Mouse (Mus musculus) G1E (cell line): ENCODE data around the gene Capg. TPM values are rescaled to one million over a fixed set of nuclear protein-coding genes. Genes with fewer than 3 reads are reported as not detected.

ENCODE experiments used
- ATAC-seq: 2 replicates; pipeline ENCODE4 v1.8.0; 2016; ENCODE audit warnings: mild to moderate bottlenecking; ENCODE audit not compliant: insufficient number of reproducible peaks, poor library complexity, low FRiP score, severe bottlenecking; ENCODE audit errors: extremely low read depth
- DNase-seq: peaks from one replicate; pipeline ENCODE4 v3.0.0; 2012; ENCODE audit warnings: low spot score
- H3K27me3 ChIP-seq: 2 replicates; pipeline ENCODE4 v1.6.1; 2012; ENCODE audit warnings: mild to moderate bottlenecking, low read length, inconsistent platforms; ENCODE audit not compliant: insufficient read depth
- H3K36me3 ChIP-seq: replicated peaks from 2 replicates; pipeline ENCODE3; 2012; ENCODE audit warnings: mild to moderate bottlenecking, inconsistent platforms
- H3K4me1 ChIP-seq: 2 replicates; pipeline ENCODE4 v1.6.1; 2012; ENCODE audit warnings: low read depth, low read length, inconsistent platforms, mixed read lengths; ENCODE audit not compliant: insufficient read depth
- H3K4me3 ChIP-seq: 2 replicates; pipeline ENCODE4 v1.5.1; 2012; ENCODE audit warnings: low read depth, mild to moderate bottlenecking, inconsistent platforms, low read length, moderate library complexity, mixed read lengths
- H3K9me3 ChIP-seq: replicated peaks from 2 replicates; pipeline ENCODE4 v1.6.1; 2012; ENCODE audit warnings: inconsistent platforms
- CTCF ChIP-seq: IDR thresholded peaks from 2 replicates; pipeline ENCODE4 v1.5.1; 2012; ENCODE audit warnings: low read depth, low read length, inconsistent platforms, mixed read lengths
- GATA1 ChIP-seq: IDR thresholded peaks from 2 replicates; pipeline ENCODE4 v1.6.1; 2012; ENCODE audit warnings: borderline replicate concordance, low read length, inconsistent platforms, mixed read lengths
- GATA2 ChIP-seq: IDR thresholded peaks from 2 replicates; pipeline ENCODE4 v1.6.1; 2012; ENCODE audit warnings: low read depth, low read length, inconsistent platforms, borderline replicate concordance
- POLR2AphosphoS5 ChIP-seq: IDR thresholded peaks from 2 replicates; pipeline ENCODE4 v1.6.1; 2012; ENCODE audit warnings: low read depth, low read length, inconsistent platforms; ENCODE audit not compliant: insufficient replicate concordance
- TAL1 ChIP-seq: conservative IDR thresholded peaks from 2 replicates; pipeline ENCODE4 v1.6.1; 2012; ENCODE audit warnings: low read depth, low read length, inconsistent platforms, mixed read lengths
- polyA plus RNA-seq: library from polyadenylated mRNA; stranded (reverse); fragments of >175 nt; gene quantifications from 2 replicates; pipeline ENCODE4 v1.2.3, GENCODE M21; 2012
- total RNA-seq, 2 experiments: library from RNA; stranded (forward) in 1 of 2; stranded (reverse) in 1 of 2; fragments of 200-1000 nt in 1 of 2; fragments of >200 nt in 1 of 2; fragmentation: Nextera tagmentation in 1 of 2; gene quantifications; 2 replicates each; pipeline ENCODE4 v1.2.3; 2014 to 2017

The Capg gene
- total and polyA plus RNA-seq, 3 experiments = 37.8 to 113 (median 102) TPM

DNA sequence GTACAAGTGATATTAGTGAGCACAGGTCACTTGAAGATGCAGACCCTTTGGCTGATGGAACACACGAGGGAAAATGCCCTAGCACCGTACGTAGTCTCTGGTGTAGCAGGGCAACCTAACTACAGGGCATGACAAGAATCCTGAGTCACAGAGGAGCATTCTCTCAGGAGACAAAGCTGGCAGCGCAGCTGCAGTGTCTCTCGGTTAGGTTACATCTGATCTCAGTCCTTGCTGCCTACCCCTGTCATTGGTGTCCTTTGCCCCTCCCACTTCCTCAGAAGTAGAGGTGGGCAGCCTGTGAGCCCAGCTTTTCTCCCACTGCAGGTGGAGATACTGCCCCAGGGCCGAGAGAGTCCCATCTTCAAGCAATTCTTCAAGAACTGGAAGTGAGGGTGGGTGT is 18.3 kb downstream of the Capg start:
- peaks cover 64% of the 10 kb centered on the region for H3K36me3 ChIP-seq
- no peak overlapping the region for H3K4me3 ChIP-seq
- H3K9me3 ChIP-seq = no peaks in the 10 kb centered on the region
- no peak for DNase-seq
- peaks cover 4% of the 10 kb centered on the region; the same call in 1 of the 2 replicates for H3K4me1 ChIP-seq
- no peak for ATAC-seq
- H3K27me3 ChIP-seq = no peaks in the 10 kb centered on the region
- TF ChIP-seq POLR2AphosphoS5 = no peak
- no peak for TF ChIP-seq CTCF
- no peak for TF ChIP-seq TAL1
- no peak for TF ChIP-seq GATA2

DNA sequence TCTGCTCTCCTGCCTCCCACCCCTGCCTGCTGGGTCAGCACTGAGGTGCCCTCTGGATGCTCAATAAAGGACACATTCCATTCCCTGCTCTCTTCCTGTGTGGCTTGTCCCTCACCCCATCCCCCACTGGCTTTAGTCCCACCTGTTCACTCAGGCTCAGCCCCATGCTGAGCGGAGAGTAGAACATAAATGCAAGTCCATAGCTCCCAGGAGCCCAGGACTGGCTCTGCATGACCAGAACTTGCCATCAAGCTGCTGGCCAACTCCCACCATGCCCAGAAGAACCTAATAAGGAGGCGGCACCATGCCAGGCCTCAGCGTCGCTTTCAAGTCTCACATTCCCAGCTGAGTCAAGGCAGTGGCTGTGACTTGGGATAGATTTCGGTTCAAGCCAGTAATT is 18.7 kb downstream of the Capg start:
- no peak overlapping the region for H3K4me3 ChIP-seq
- ATAC-seq (no peak), DNase-seq (no peak)
- H3K36me3 ChIP-seq = peaks cover 64% of the 10 kb centered on the region
- TF ChIP-seq GATA1 (no peak), TAL1 (no peak), CTCF (no peak), GATA2 (no peak), POLR2AphosphoS5 (no peak)
- peaks cover 4% of the 10 kb centered on the region; the same call in 1 of the 2 replicates for H3K4me1 ChIP-seq
- no peaks in the 10 kb centered on the region for H3K9me3 ChIP-seq
- H3K27me3 ChIP-seq = no peaks in the 10 kb centered on the region

- ATAC-seq = no peak
Measured at GRCm38 (mm10) chr6:72565506-72565905, 21.3 kb downstream of the Capg start.

GRCm38 (mm10) chr6:72566044-72566443 is 21.9 kb downstream of the Capg start:
- DNase-seq (peak; percentile 72), ATAC-seq (0 out of 2 replicates have a peak, but pooled peaks have one; percentile 40)
- Histone ChIP-seq H3K4me3 (no peak overlapping the region), H3K36me3 (peaks cover 61% of the 10 kb centered on the region), H3K4me1 (peaks cover 2% of the 10 kb centered on the region; the same call in 1 of the 2 replicates), H3K9me3 (no peaks in the 10 kb centered on the region), H3K27me3 (no peaks in the 10 kb centered on the region)
- TF ChIP-seq CTCF = peak; percentile 65
- no peak for TF ChIP-seq GATA2

More at GRCm38 (mm10) chr6:72565506-72565905, 21.3 kb downstream of the Capg start:
- peaks cover 61% of the 10 kb centered on the region for H3K36me3 ChIP-seq
- H3K4me3 ChIP-seq = no peak overlapping the region
- peaks cover 2% of the 10 kb centered on the region; the same call in 1 of the 2 replicates for H3K4me1 ChIP-seq
- no peaks in the 10 kb centered on the region for H3K9me3 ChIP-seq
- no peaks in the 10 kb centered on the region for H3K27me3 ChIP-seq
- DNase-seq = no peak
- TF ChIP-seq GATA2 (no peak), CTCF (no peak), TAL1 (no peak), POLR2AphosphoS5 (no peak)

GRCm38 (mm10) chr6:72567508-72567907 is 23.3 kb downstream of the Capg start:
- Histone ChIP-seq H3K4me3 (no peak overlapping the region), H3K36me3 (peaks cover 57% of the 10 kb centered on the region), H3K4me1 (peaks cover under 1% of the 10 kb centered on the region; the same call in 1 of the 2 replicates), H3K9me3 (no peaks in the 10 kb centered on the region), H3K27me3 (no peaks in the 10 kb centered on the region)
- no peak for TF ChIP-seq GATA2
- no peak for TF ChIP-seq CTCF
- TF ChIP-seq GATA1 = no peak
- no peak for TF ChIP-seq POLR2AphosphoS5
- TF ChIP-seq TAL1 = no peak
- ATAC-seq (no peak), DNase-seq (no peak)

- H3K4me1 ChIP-seq = no peaks in the 10 kb centered on the region
- TF ChIP-seq POLR2AphosphoS5 (no peak), GATA1 (no peak), CTCF (no peak), GATA2 (no peak)
- no peak overlapping the region for H3K4me3 ChIP-seq
- DNase-seq (no peak), ATAC-seq (no peak)
- H3K27me3 ChIP-seq = no peaks in the 10 kb centered on the region
- H3K36me3 ChIP-seq = peaks cover 51% of the 10 kb centered on the region
- no peaks in the 10 kb centered on the region for H3K9me3 ChIP-seq
Measured at GRCm38 (mm10) chr6:72568736-72569135, 24.5 kb downstream of the Capg start.
